Mouse (Mus musculus): Measurements from ENCODE around the gene Cep85l.

DNA sequence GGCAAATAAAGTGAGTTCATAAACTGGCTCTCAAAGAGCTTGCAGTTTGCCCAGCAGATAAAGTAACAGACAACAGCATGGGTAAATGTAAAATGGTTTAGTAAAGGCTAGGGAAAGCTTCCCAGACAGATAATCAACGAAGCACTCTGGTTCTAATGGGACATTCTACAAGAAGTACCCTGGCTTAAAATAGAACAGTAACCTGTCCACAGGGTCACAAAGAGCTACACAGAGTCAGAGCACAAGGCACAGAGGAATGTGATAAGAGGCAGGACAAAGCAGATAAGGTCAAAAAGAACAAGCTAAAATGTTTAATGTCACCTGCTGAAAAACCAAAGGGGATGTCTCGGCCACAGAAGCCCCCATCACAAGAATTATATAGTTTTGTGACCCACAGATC lies 47.0 kb downstream of the Cep85l start:
- no peak for TF ChIP-seq CTCF (IDR thresholded peaks at IDR 0.05; ENCODE audit: control insufficient read depth, insufficient read depth, low read length)
- TF ChIP-seq POLR2A (IDR thresholded peaks at IDR 0.05; ENCODE audit: borderline replicate concordance, control insufficient read depth, low read depth, low read length) = no peak

Data from bone marrow, adult 2 months (tissue).